Mouse (Mus musculus): ENCODE measurements around the gene Ins2. TPM values are rescaled to one million over a fixed set of nuclear protein-coding genes. Genes with fewer than 3 reads are reported as not detected.

Gene Ins2
- polyA plus RNA-seq, 1 experiment = not detected

GRCm38 (mm10) chr7:142658681-142659180, 84.5 kb downstream of the Ins2 start:
- no peak overlapping the region for H3K27ac ChIP-seq (replicated peaks; ENCODE audit: low read depth, low read length)
- no peaks in the 10 kb centered on the region; the same call in 1 of the 2 replicates for H3K4me1 ChIP-seq (ENCODE audit: control insufficient read depth, insufficient read depth, insufficient read length, low read length)
- H3K4me3 ChIP-seq (ENCODE audit: insufficient read depth, low read depth, low read length) = peak overlapping the region; percentile 60

- Histone ChIP-seq H3K4me1 (ENCODE audit: control insufficient read depth, insufficient read depth, insufficient read length, low read length) (no peaks in the 10 kb centered on the region; the same call in 1 of the 2 replicates), H3K4me3 (ENCODE audit: insufficient read depth, low read depth, low read length) (peak overlapping the region; percentile 60), H3K27ac (replicated peaks; ENCODE audit: low read depth, low read length) (no peak overlapping the region)
These were observed 85.2 kb downstream of the Ins2 start for GRCm38 (mm10) chr7:142657821-142658614.

- Histone ChIP-seq H3K4me3 (ENCODE audit: insufficient read depth, low read depth, low read length) (no peak overlapping the region), H3K4me1 (ENCODE audit: control insufficient read depth, insufficient read depth, insufficient read length, low read length) (no peaks in the 10 kb centered on the region; the same call in 1 of the 2 replicates), H3K27ac (replicated peaks; ENCODE audit: low read depth, low read length) (no peak overlapping the region)
These were observed 85.8 kb downstream of the Ins2 start for GRCm38 (mm10) chr7:142657341-142657791.

- Histone ChIP-seq H3K27ac (replicated peaks; ENCODE audit: low read depth, low read length) (no peak overlapping the region), H3K4me3 (ENCODE audit: insufficient read depth, low read depth, low read length) (no peak overlapping the region), H3K4me1 (ENCODE audit: control insufficient read depth, insufficient read depth, insufficient read length, low read length) (no peaks in the 10 kb centered on the region; the same call in 1 of the 2 replicates)
These were observed 87.1 kb downstream of the Ins2 start for GRCm38 (mm10) chr7:142656055-142656454.

GRCm38 (mm10) chr7:142655633-142656032, 87.5 kb downstream of the Ins2 start:
- Histone ChIP-seq H3K27ac (replicated peaks; ENCODE audit: low read depth, low read length) (no peak overlapping the region), H3K4me3 (ENCODE audit: insufficient read depth, low read depth, low read length) (no peak overlapping the region), H3K4me1 (ENCODE audit: control insufficient read depth, insufficient read depth, insufficient read length, low read length) (no peaks in the 10 kb centered on the region; the same call in 1 of the 2 replicates)

- Histone ChIP-seq H3K27ac (replicated peaks; ENCODE audit: low read depth, low read length) (no peak overlapping the region), H3K4me3 (ENCODE audit: insufficient read depth, low read depth, low read length) (no peak overlapping the region), H3K4me1 (ENCODE audit: control insufficient read depth, insufficient read depth, insufficient read length, low read length) (no peaks in the 10 kb centered on the region; the same call in 1 of the 2 replicates)
These were observed 89.5 kb downstream of the Ins2 start for GRCm38 (mm10) chr7:142653726-142654125.

GRCm38 (mm10) chr7:142646676-142647075, 96.5 kb downstream of the Ins2 start:
- H3K4me3 ChIP-seq (ENCODE audit: insufficient read depth, low read depth, low read length) = no peak overlapping the region
- H3K27ac ChIP-seq (replicated peaks; ENCODE audit: low read depth, low read length) = no peak overlapping the region
- no peaks in the 10 kb centered on the region for H3K4me1 ChIP-seq (ENCODE audit: control insufficient read depth, insufficient read depth, insufficient read length, low read length)

GRCm38 (mm10) chr7:142645045-142645444, 98.1 kb downstream of the Ins2 start:
- no peak overlapping the region for H3K27ac ChIP-seq (replicated peaks; ENCODE audit: low read depth, low read length)
- no peaks in the 10 kb centered on the region for H3K4me1 ChIP-seq (ENCODE audit: control insufficient read depth, insufficient read depth, insufficient read length, low read length)
- no peak overlapping the region for H3K4me3 ChIP-seq (ENCODE audit: insufficient read depth, low read depth, low read length)

GRCm38 (mm10) chr7:142636178-142636577, 107.0 kb downstream of the Ins2 start:
- Histone ChIP-seq H3K4me3 (ENCODE audit: insufficient read depth, low read depth, low read length) (no peak overlapping the region), H3K4me1 (ENCODE audit: control insufficient read depth, insufficient read depth, insufficient read length, low read length) (no peaks in the 10 kb centered on the region), H3K27ac (replicated peaks; ENCODE audit: low read depth, low read length) (no peak overlapping the region)

GRCm38 (mm10) chr7:142630691-142631090, 112.5 kb downstream of the Ins2 start:
- Histone ChIP-seq H3K27ac (replicated peaks; ENCODE audit: low read depth, low read length) (no peak overlapping the region), H3K4me1 (ENCODE audit: control insufficient read depth, insufficient read depth, insufficient read length, low read length) (no peaks in the 10 kb centered on the region), H3K4me3 (ENCODE audit: insufficient read depth, low read depth, low read length) (no peak overlapping the region)

- Histone ChIP-seq H3K4me1 (ENCODE audit: control insufficient read depth, insufficient read depth, insufficient read length, low read length) (no peaks in the 10 kb centered on the region), H3K4me3 (ENCODE audit: insufficient read depth, low read depth, low read length) (no peak overlapping the region), H3K27ac (replicated peaks; ENCODE audit: low read depth, low read length) (no peak overlapping the region)
These were observed 113.4 kb downstream of the Ins2 start for GRCm38 (mm10) chr7:142629806-142630205.

Other genes with a start within 250 kb of the Ins2 start
- 455 and 586 TPM in 2 replicates for gene Tnnt3, start 244.5 kb downstream of the Ins2 start, polyA plus RNA-seq (2012; ENCODE audit: insufficient read depth, insufficient read length, missing spikeins)
- 3.6 and 8.8 TPM in 2 replicates for gene Mrpl23, start 210.7 kb downstream of the Ins2 start, polyA plus RNA-seq (2012; ENCODE audit: insufficient read depth, insufficient read length, missing spikeins)
- gene Igf2, start 76.6 kb downstream of the Ins2 start, polyA plus RNA-seq (2012; ENCODE audit: insufficient read depth, insufficient read length, missing spikeins) = 6.6 and 9.1 TPM in 2 replicates
- not detected in 2 replicates for gene Gm49394, start 73.4 kb downstream of the Ins2 start, polyA plus RNA-seq (2012; ENCODE audit: insufficient read depth, insufficient read length, missing spikeins)
- gene Th, start 187.7 kb upstream of the Ins2 start, polyA plus RNA-seq (2012; ENCODE audit: insufficient read depth, insufficient read length, missing spikeins) = not detected in 2 replicates
- not detected in 2 replicates for gene Ascl2, start 225.9 kb upstream of the Ins2 start, polyA plus RNA-seq (2012; ENCODE audit: insufficient read depth, insufficient read length, missing spikeins)

Measured in brown adipose tissue, adult 24 weeks (tissue).